Mouse (Mus musculus): ENCODE measurements around the gene Tmtc1. TPM values are rescaled to one million over a fixed set of nuclear protein-coding genes. Genes with fewer than 3 reads are reported as not detected.

Gene Tmtc1
- total and polyA plus RNA-seq, 2 experiments: 0.16 to 0.46 TPM

GRCm38 (mm10) chr6:148302261-148302660, 141.9 kb downstream of the Tmtc1 start:
- 94% methylated on average over 2 of the region's 2 CpGs for WGBS
- Histone ChIP-seq H3K27me3 (ENCODE audit: control insufficient read depth, insufficient read depth, low read length) (no peaks in the 10 kb centered on the region), H3K79me2 (ENCODE audit: control insufficient read depth, insufficient read depth, low read length) (no peaks in the 10 kb centered on the region), H3K4me3 (ENCODE audit: insufficient read depth, low read depth, low read length) (no peak overlapping the region), H3K4me1 (ENCODE audit: control insufficient read depth, insufficient read depth, low read length) (peaks cover 3% of the 10 kb centered on the region; the same call in 1 of the 2 replicates), H3K36me3 (ENCODE audit: control insufficient read depth, insufficient read depth, low read length) (no peaks in the 10 kb centered on the region), H3K27ac (replicated peaks; ENCODE audit: insufficient read depth, low read depth, low read length) (no peak overlapping the region), H3K9ac (ENCODE audit: low read depth, low read length) (no peak overlapping the region)
- no peak for TF ChIP-seq CTCF (IDR thresholded peaks at IDR 0.05; ENCODE audit: low read depth, low read length)
- no peak for TF ChIP-seq POLR2A (IDR thresholded peaks at IDR 0.05; ENCODE audit: extremely low read depth, insufficient read depth, low read length)
- DNase-seq (ENCODE audit: extremely low read depth, low read depth, low spot score): no peak

GRCm38 (mm10) chr6:148297086-148297485, 147.1 kb downstream of the Tmtc1 start:
- H3K36me3 ChIP-seq (ENCODE audit: control insufficient read depth, insufficient read depth, low read length): no peaks in the 10 kb centered on the region
- H3K27me3 ChIP-seq (ENCODE audit: control insufficient read depth, insufficient read depth, low read length): no peaks in the 10 kb centered on the region
- TF ChIP-seq POLR2A (IDR thresholded peaks at IDR 0.05; ENCODE audit: extremely low read depth, insufficient read depth, low read length) (no peak), CTCF (IDR thresholded peaks at IDR 0.05; ENCODE audit: low read depth, low read length) (no peak)
- H3K79me2 ChIP-seq (ENCODE audit: control insufficient read depth, insufficient read depth, low read length): no peaks in the 10 kb centered on the region
- H3K9ac ChIP-seq (ENCODE audit: low read depth, low read length): no peak overlapping the region
- WGBS: 69% methylated on average over 4 of the region's 4 CpGs
- H3K27ac ChIP-seq (replicated peaks; ENCODE audit: insufficient read depth, low read depth, low read length): no peak overlapping the region
- no peak overlapping the region for H3K4me3 ChIP-seq (ENCODE audit: insufficient read depth, low read depth, low read length)
- DNase-seq (ENCODE audit: extremely low read depth, low read depth, low spot score): no peak
- H3K4me1 ChIP-seq (ENCODE audit: control insufficient read depth, insufficient read depth, low read length): no peaks in the 10 kb centered on the region

DNA sequence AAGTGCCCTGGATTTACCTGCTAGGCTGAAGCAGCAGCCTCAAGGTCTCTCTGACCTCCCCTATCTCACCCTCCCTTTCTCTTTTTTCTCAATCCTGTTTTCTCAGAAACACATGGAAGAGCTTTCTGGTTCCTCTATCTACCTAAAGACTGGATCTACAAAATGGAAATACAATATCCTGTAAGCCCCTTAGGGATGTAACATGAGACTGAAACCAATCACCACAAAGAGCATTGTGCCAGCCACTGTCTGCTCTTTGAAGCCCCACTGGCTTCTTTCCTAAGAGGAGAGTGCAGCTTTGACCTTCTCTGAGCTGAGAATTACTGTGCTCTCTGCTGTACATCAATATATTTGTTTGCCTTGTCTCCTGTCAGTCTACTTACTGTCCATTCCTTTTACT, 147.8 kb downstream of the Tmtc1 start:
- TF ChIP-seq POLR2A (IDR thresholded peaks at IDR 0.05; ENCODE audit: extremely low read depth, insufficient read depth, low read length) (no peak), CTCF (IDR thresholded peaks at IDR 0.05; ENCODE audit: low read depth, low read length) (no peak)
- Histone ChIP-seq H3K27me3 (ENCODE audit: control insufficient read depth, insufficient read depth, low read length) (no peaks in the 10 kb centered on the region), H3K9ac (ENCODE audit: low read depth, low read length) (no peak overlapping the region), H3K4me3 (ENCODE audit: insufficient read depth, low read depth, low read length) (no peak overlapping the region), H3K4me1 (ENCODE audit: control insufficient read depth, insufficient read depth, low read length) (no peaks in the 10 kb centered on the region), H3K27ac (replicated peaks; ENCODE audit: insufficient read depth, low read depth, low read length) (no peak overlapping the region), H3K36me3 (ENCODE audit: control insufficient read depth, insufficient read depth, low read length) (no peaks in the 10 kb centered on the region), H3K79me2 (ENCODE audit: control insufficient read depth, insufficient read depth, low read length) (no peaks in the 10 kb centered on the region)
- DNase-seq (ENCODE audit: extremely low read depth, low read depth, low spot score): no peak

DNA sequence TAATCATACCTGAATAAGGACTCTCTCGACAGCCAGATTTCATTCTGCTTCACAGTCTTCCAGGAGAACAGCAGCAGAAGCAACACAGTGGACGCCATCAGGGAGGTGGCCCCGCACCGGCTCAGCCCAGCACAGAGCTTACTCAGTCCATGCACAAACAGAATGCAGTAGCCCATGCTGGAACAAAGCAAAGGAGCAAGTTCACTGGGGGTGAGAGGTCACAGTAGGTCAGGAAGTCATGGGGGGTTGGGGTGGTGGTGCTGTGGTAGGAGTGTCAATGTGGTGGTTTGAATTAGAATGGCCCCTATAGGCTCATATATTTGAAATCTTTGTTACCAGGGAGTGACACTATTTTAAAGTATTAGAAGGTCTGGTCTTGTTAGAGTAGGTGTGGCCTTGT, 149.7 kb downstream of the Tmtc1 start:
- no peaks in the 10 kb centered on the region for H3K36me3 ChIP-seq (ENCODE audit: control insufficient read depth, insufficient read depth, low read length)
- H3K27ac ChIP-seq (replicated peaks; ENCODE audit: insufficient read depth, low read depth, low read length): no peak overlapping the region
- WGBS: 46% methylated on average over 4 of the region's 4 CpGs
- no peaks in the 10 kb centered on the region for H3K79me2 ChIP-seq (ENCODE audit: control insufficient read depth, insufficient read depth, low read length)
- H3K4me1 ChIP-seq (ENCODE audit: control insufficient read depth, insufficient read depth, low read length): no peaks in the 10 kb centered on the region
- no peak overlapping the region for H3K9ac ChIP-seq (ENCODE audit: low read depth, low read length)
- H3K27me3 ChIP-seq (ENCODE audit: control insufficient read depth, insufficient read depth, low read length): no peaks in the 10 kb centered on the region
- no peak for DNase-seq (ENCODE audit: extremely low read depth, low read depth, low spot score)
- TF ChIP-seq POLR2A (IDR thresholded peaks at IDR 0.05; ENCODE audit: extremely low read depth, insufficient read depth, low read length) (no peak), CTCF (IDR thresholded peaks at IDR 0.05; ENCODE audit: low read depth, low read length) (no peak)
- H3K4me3 ChIP-seq (ENCODE audit: insufficient read depth, low read depth, low read length): no peak overlapping the region

DNA sequence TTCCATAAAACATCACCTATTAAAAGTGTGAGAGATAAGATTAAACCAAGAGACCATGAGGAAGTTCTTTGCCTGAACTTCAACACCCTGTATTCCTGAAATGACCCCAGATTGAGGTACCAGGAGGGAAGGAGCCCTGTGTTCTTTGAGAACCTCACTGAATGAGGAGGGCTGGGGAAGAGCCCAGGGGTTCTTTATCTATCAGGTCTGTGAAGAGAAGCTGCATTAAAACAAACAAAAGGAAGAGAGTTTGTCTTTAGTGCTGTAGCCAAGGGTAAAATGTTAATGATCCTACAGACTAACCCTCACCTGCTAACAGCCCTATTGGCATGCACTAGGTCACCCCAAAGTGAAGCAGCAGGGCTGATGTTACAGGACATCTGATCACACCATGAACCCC, 153.3 kb downstream of the Tmtc1 start:
- no peak for DNase-seq (ENCODE audit: extremely low read depth, low read depth, low spot score)
- H3K4me3 ChIP-seq (ENCODE audit: insufficient read depth, low read depth, low read length): no peak overlapping the region
- no peaks in the 10 kb centered on the region for H3K4me1 ChIP-seq (ENCODE audit: control insufficient read depth, insufficient read depth, low read length)
- H3K79me2 ChIP-seq (ENCODE audit: control insufficient read depth, insufficient read depth, low read length): no peaks in the 10 kb centered on the region
- no peaks in the 10 kb centered on the region for H3K36me3 ChIP-seq (ENCODE audit: control insufficient read depth, insufficient read depth, low read length)
- H3K27me3 ChIP-seq (ENCODE audit: control insufficient read depth, insufficient read depth, low read length): no peaks in the 10 kb centered on the region
- H3K9ac ChIP-seq (ENCODE audit: low read depth, low read length): no peak overlapping the region
- TF ChIP-seq POLR2A (IDR thresholded peaks at IDR 0.05; ENCODE audit: extremely low read depth, insufficient read depth, low read length) (no peak), CTCF (IDR thresholded peaks at IDR 0.05; ENCODE audit: low read depth, low read length) (no peak)
- H3K27ac ChIP-seq (replicated peaks; ENCODE audit: insufficient read depth, low read depth, low read length): no peak overlapping the region

- Histone ChIP-seq H3K27ac (replicated peaks; ENCODE audit: insufficient read depth, low read depth, low read length) (no peak overlapping the region), H3K79me2 (ENCODE audit: control insufficient read depth, insufficient read depth, low read length) (no peaks in the 10 kb centered on the region), H3K9ac (ENCODE audit: low read depth, low read length) (no peak overlapping the region), H3K36me3 (ENCODE audit: control insufficient read depth, insufficient read depth, low read length) (no peaks in the 10 kb centered on the region), H3K4me3 (ENCODE audit: insufficient read depth, low read depth, low read length) (no peak overlapping the region), H3K4me1 (ENCODE audit: control insufficient read depth, insufficient read depth, low read length) (no peaks in the 10 kb centered on the region), H3K27me3 (ENCODE audit: control insufficient read depth, insufficient read depth, low read length) (no peaks in the 10 kb centered on the region)
- 75% methylated on average over 4 of the region's 4 CpGs for WGBS
- DNase-seq (ENCODE audit: extremely low read depth, low read depth, low spot score): no peak
- TF ChIP-seq CTCF (IDR thresholded peaks at IDR 0.05; ENCODE audit: low read depth, low read length) (no peak), POLR2A (IDR thresholded peaks at IDR 0.05; ENCODE audit: extremely low read depth, insufficient read depth, low read length) (no peak)
Observed at GRCm38 (mm10) chr6:148283224-148283881, 160.8 kb downstream of the Tmtc1 start.

Measured in liver, adult 2 months (tissue).